Mouse (Mus musculus): Measurements from ENCODE around the gene Tmem182. TPM values are rescaled to one million over a fixed set of nuclear protein-coding genes. Genes with fewer than 3 reads are reported as not detected.

Tmem182 gene
- total RNA-seq, 1 experiment = not detected

DNA sequence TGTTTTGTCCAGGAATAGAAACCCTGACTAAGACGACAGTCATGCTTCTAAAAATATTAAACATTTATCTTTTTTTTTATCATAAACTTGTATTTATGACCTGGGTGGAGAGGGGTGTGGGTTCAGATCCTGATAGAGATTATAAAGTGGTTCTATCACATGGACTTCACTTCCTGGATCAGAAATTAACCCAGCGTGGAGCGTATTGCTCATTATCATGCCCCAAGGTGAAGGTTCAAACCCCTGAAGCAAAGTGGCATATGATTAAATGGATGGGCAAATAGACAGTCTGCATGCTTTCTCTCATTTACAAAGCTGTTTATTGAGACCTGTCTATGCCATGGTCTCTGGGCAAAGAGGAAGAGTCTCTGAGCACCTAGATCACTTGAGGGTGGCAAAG is 28.6 kb upstream of the Tmem182 start:
- Histone ChIP-seq H3K4me3 (ENCODE audit: insufficient read depth in 1 of 2, low read depth in 1 of 2, low read length in 2 of 2, poor library complexity in 1 of 2, severe bottlenecking in 1 of 2) (no peak overlapping the region), H3K9me3 (ENCODE audit: control insufficient read depth, insufficient read depth, low read depth, low read length) (no peaks in the 10 kb centered on the region), H3K9ac (ENCODE audit: insufficient read depth, low read depth, low read length, poor library complexity, severe bottlenecking) (no peak overlapping the region), H3K27ac (ENCODE audit: insufficient read depth, low read depth, low read length, poor library complexity, severe bottlenecking) (no peak overlapping the region), H3K36me3 (ENCODE audit: control insufficient read depth, insufficient read depth, low read length, poor library complexity, severe bottlenecking) (peaks cover 2% of the 10 kb centered on the region; the same call in 1 of the 2 replicates), H3K4me1 (ENCODE audit: control insufficient read depth in 2 of 2, insufficient read depth in 2 of 2, low read length in 2 of 2, poor library complexity in 1 of 2) (no peaks in the 10 kb centered on the region)
- DNase-seq (ENCODE audit: low read depth, low spot score) = no peak
- in situ Hi-C loops (cut with MboI; ENCODE audit: low sequenced_read_pairs in 2 of 2, unreplicated experiment in 2 of 2) = no loop called here
- TF ChIP-seq HCFC1 (IDR thresholded peaks at IDR 0.05; ENCODE audit: borderline replicate concordance, insufficient read depth, low read length) (no peak), ZNF384 (IDR thresholded peaks at IDR 0.05; ENCODE audit: low read depth, low read length) (no peak), ZC3H11A (IDR thresholded peaks at IDR 0.05; ENCODE audit: borderline replicate concordance, low read depth, low read length) (no peak), CHD2 (IDR thresholded peaks at IDR 0.05; ENCODE audit: low read depth, low read length) (no peak), MAFK (IDR thresholded peaks at IDR 0.05; ENCODE audit: insufficient read depth, low read depth, low read length) (no peak)

- in situ Hi-C loops (cut with MboI; ENCODE audit: low sequenced_read_pairs in 2 of 2, unreplicated experiment in 2 of 2) = no loop called here
- H3K36me3 ChIP-seq (ENCODE audit: control insufficient read depth, insufficient read depth, low read length, poor library complexity, severe bottlenecking) = no peaks in the 10 kb centered on the region
- H3K4me1 ChIP-seq (ENCODE audit: control insufficient read depth in 2 of 2, insufficient read depth in 2 of 2, low read length in 2 of 2, poor library complexity in 1 of 2) = no peaks in the 10 kb centered on the region
- no peak overlapping the region for H3K9ac ChIP-seq (ENCODE audit: insufficient read depth, low read depth, low read length, poor library complexity, severe bottlenecking)
- H3K9me3 ChIP-seq (ENCODE audit: control insufficient read depth, insufficient read depth, low read depth, low read length) = no peaks in the 10 kb centered on the region
- DNase-seq (ENCODE audit: low read depth, low spot score) = no peak
- no peak overlapping the region for H3K27ac ChIP-seq (ENCODE audit: insufficient read depth, low read depth, low read length, poor library complexity, severe bottlenecking)
- no peak overlapping the region for H3K4me3 ChIP-seq (ENCODE audit: insufficient read depth in 1 of 2, low read depth in 1 of 2, low read length in 2 of 2, poor library complexity in 1 of 2, severe bottlenecking in 1 of 2)
- no peak for TF ChIP-seq CHD2 (IDR thresholded peaks at IDR 0.05; ENCODE audit: low read depth, low read length)
- TF ChIP-seq MAFK (IDR thresholded peaks at IDR 0.05; ENCODE audit: insufficient read depth, low read depth, low read length) = no peak
- no peak for TF ChIP-seq ZNF384 (IDR thresholded peaks at IDR 0.05; ENCODE audit: low read depth, low read length)
- no peak for TF ChIP-seq HCFC1 (IDR thresholded peaks at IDR 0.05; ENCODE audit: borderline replicate concordance, insufficient read depth, low read length)
- no peak for TF ChIP-seq ZC3H11A (IDR thresholded peaks at IDR 0.05; ENCODE audit: borderline replicate concordance, low read depth, low read length)
These were observed 22.0 kb upstream of the Tmem182 start for GRCm38 (mm10) chr1:40783450-40783849.

DNA sequence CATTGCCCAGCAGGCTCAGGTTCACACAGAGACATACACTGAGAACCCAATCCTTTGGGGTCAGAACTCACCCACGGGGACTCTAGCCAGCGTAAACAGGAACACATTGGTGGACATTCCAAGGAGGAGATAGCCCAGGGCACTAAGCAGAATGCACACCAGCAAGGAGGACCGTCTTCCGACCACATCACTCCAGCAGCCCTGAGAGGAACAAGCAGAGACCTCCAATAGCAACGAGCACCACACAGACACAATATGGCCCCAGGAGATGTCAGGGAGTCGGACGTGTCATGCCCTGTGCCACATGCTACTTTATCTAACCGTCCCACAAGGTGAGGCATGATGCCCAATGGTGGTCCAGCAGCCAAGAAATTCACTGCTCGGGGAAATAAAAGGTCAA is 21.1 kb upstream of the Tmem182 start:
- Histone ChIP-seq H3K9ac (ENCODE audit: insufficient read depth, low read depth, low read length, poor library complexity, severe bottlenecking) (no peak overlapping the region), H3K4me3 (ENCODE audit: insufficient read depth in 1 of 2, low read depth in 1 of 2, low read length in 2 of 2, poor library complexity in 1 of 2, severe bottlenecking in 1 of 2) (no peak overlapping the region), H3K4me1 (ENCODE audit: control insufficient read depth in 2 of 2, insufficient read depth in 2 of 2, low read length in 2 of 2, poor library complexity in 1 of 2) (no peaks in the 10 kb centered on the region), H3K9me3 (ENCODE audit: control insufficient read depth, insufficient read depth, low read depth, low read length) (no peaks in the 10 kb centered on the region), H3K36me3 (ENCODE audit: control insufficient read depth, insufficient read depth, low read length, poor library complexity, severe bottlenecking) (no peaks in the 10 kb centered on the region), H3K27ac (ENCODE audit: insufficient read depth, low read depth, low read length, poor library complexity, severe bottlenecking) (no peak overlapping the region)
- no peak for DNase-seq (ENCODE audit: low read depth, low spot score)
- in situ Hi-C loops (cut with MboI; ENCODE audit: low sequenced_read_pairs in 2 of 2, unreplicated experiment in 2 of 2) = no loop called here
- TF ChIP-seq ZC3H11A (IDR thresholded peaks at IDR 0.05; ENCODE audit: borderline replicate concordance, low read depth, low read length) (no peak), MAFK (IDR thresholded peaks at IDR 0.05; ENCODE audit: insufficient read depth, low read depth, low read length) (no peak), CHD2 (IDR thresholded peaks at IDR 0.05; ENCODE audit: low read depth, low read length) (no peak), ZNF384 (IDR thresholded peaks at IDR 0.05; ENCODE audit: low read depth, low read length) (no peak), HCFC1 (IDR thresholded peaks at IDR 0.05; ENCODE audit: borderline replicate concordance, insufficient read depth, low read length) (no peak)

GRCm38 (mm10) chr1:40785876-40786445 is 19.4 kb upstream of the Tmem182 start:
- H3K9me3 ChIP-seq (ENCODE audit: control insufficient read depth, insufficient read depth, low read depth, low read length) = no peaks in the 10 kb centered on the region
- no peaks in the 10 kb centered on the region for H3K4me1 ChIP-seq (ENCODE audit: control insufficient read depth in 2 of 2, insufficient read depth in 2 of 2, low read length in 2 of 2, poor library complexity in 1 of 2)
- no peak for DNase-seq (ENCODE audit: low read depth, low spot score)
- in situ Hi-C loops (cut with MboI; ENCODE audit: low sequenced_read_pairs in 2 of 2, unreplicated experiment in 2 of 2) = no loop called here
- no peak overlapping the region for H3K27ac ChIP-seq (ENCODE audit: insufficient read depth, low read depth, low read length, poor library complexity, severe bottlenecking)
- TF ChIP-seq ZNF384 (IDR thresholded peaks at IDR 0.05; ENCODE audit: low read depth, low read length) (no peak), ZC3H11A (IDR thresholded peaks at IDR 0.05; ENCODE audit: borderline replicate concordance, low read depth, low read length) (no peak), HCFC1 (IDR thresholded peaks at IDR 0.05; ENCODE audit: borderline replicate concordance, insufficient read depth, low read length) (no peak), MAFK (IDR thresholded peaks at IDR 0.05; ENCODE audit: insufficient read depth, low read depth, low read length) (no peak), CHD2 (IDR thresholded peaks at IDR 0.05; ENCODE audit: low read depth, low read length) (no peak)
- no peaks in the 10 kb centered on the region for H3K36me3 ChIP-seq (ENCODE audit: control insufficient read depth, insufficient read depth, low read length, poor library complexity, severe bottlenecking)
- H3K9ac ChIP-seq (ENCODE audit: insufficient read depth, low read depth, low read length, poor library complexity, severe bottlenecking) = no peak overlapping the region
- H3K4me3 ChIP-seq (ENCODE audit: insufficient read depth in 1 of 2, low read depth in 1 of 2, low read length in 2 of 2, poor library complexity in 1 of 2, severe bottlenecking in 1 of 2) = no peak overlapping the region

Data from ES-E14 (cell line).